Mouse (Mus musculus): ENCODE data around the gene Padi3. TPM values are rescaled to one million over a fixed set of nuclear protein-coding genes. Genes with fewer than 3 reads are reported as not detected.
A peak's percentile ranks its signal among the peaks of the same experiment; 100 is the strongest.

Padi3 gene
- polyA plus RNA-seq, 1 experiment = 0.47 TPM

DNA sequence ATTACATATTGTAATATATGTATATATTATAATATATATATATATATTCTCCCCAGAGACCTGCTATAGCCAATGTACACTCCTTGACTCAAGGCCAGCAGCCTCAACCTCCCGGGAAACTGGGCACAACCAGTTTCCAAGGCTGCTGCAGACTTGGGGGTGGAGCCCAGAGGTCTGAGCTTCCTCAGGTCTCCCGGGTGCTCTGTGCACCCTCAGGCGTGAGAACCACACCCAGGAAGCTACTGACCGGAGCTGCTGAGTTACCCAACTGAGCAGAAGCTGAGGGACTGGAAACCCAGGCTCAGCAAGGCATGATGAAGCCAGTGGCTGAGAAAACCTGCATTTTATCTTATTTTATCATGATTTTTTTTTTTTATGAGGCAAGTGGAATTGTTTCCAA is 39.4 kb downstream of the Padi3 start:
- Histone ChIP-seq H3K4me1 (ENCODE audit: control insufficient read depth, insufficient read depth, low read length) (peaks cover 16% of the 10 kb centered on the region), H3K4me3 (ENCODE audit: insufficient read depth, low read length) (no peak overlapping the region; the same call in 1 of the 2 replicates), H3K27ac (ENCODE audit: insufficient read depth, low read depth, low read length) (0 out of 2 replicates have a peak overlapping the region, but pooled peaks have one; percentile 22)
- no peak for TF ChIP-seq POLR2A (IDR thresholded peaks at IDR 0.05; ENCODE audit: borderline replicate concordance, low read depth, low read length)
- no peak for TF ChIP-seq CTCF (IDR thresholded peaks at IDR 0.05; ENCODE audit: low read depth, low read length)

DNA sequence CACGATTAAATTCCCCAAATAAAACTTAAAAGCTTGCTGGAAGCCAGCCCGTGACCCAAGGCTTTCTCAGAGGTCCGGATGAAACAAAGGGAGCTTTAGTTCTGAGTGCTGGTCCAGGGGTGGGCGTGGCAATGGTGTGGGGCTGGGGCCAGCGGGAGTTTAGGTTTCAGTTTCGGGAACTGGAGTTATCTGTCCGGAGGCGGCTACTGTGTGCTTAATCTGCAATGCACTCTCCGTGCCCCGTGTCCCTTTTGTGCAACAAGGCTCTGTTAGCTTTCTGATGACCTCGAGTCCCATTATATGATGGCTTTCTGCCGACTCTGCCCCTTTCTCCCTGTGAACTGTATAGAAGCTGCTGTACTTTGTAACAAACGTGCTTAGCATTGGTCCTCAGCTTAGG is 40.0 kb downstream of the Padi3 start:
- H3K4me3 ChIP-seq (ENCODE audit: insufficient read depth, low read length) = peak overlapping the region; percentile 40
- peaks cover 17% of the 10 kb centered on the region for H3K4me1 ChIP-seq (ENCODE audit: control insufficient read depth, insufficient read depth, low read length)
- no peak for TF ChIP-seq POLR2A (IDR thresholded peaks at IDR 0.05; ENCODE audit: borderline replicate concordance, low read depth, low read length)
- TF ChIP-seq CTCF (IDR thresholded peaks at IDR 0.05; ENCODE audit: low read depth, low read length) = no peak
- peak overlapping the region; percentile 16 for H3K27ac ChIP-seq (ENCODE audit: insufficient read depth, low read depth, low read length)

DNA sequence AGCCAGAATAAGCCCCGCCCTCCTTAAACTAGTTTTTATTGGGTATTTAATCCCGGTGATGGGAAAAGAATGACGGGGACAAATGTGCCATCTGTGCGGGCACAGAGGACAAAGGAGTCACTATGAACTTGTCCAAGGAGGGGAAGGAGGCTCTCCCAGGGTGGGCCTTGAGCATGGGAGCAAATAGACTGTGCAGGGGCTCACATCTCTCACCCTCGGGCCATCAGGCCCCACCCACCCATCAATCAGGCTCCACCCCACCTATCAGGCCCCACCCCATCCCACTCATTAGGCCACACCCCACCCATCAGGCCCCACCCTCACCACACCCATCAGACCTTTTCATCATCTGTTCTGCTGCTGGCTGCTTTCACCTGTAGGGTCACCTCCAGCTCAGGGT is 41.5 kb downstream of the Padi3 start:
- Histone ChIP-seq H3K4me1 (ENCODE audit: control insufficient read depth, insufficient read depth, low read length) (peaks cover 17% of the 10 kb centered on the region), H3K27ac (ENCODE audit: insufficient read depth, low read depth, low read length) (no peak overlapping the region), H3K4me3 (ENCODE audit: insufficient read depth, low read length) (no peak overlapping the region)
- no peak for TF ChIP-seq POLR2A (IDR thresholded peaks at IDR 0.05; ENCODE audit: borderline replicate concordance, low read depth, low read length)
- no peak for TF ChIP-seq CTCF (IDR thresholded peaks at IDR 0.05; ENCODE audit: low read depth, low read length)

- TF ChIP-seq POLR2A (IDR thresholded peaks at IDR 0.05; ENCODE audit: borderline replicate concordance, low read depth, low read length) = no peak
- TF ChIP-seq CTCF (IDR thresholded peaks at IDR 0.05; ENCODE audit: low read depth, low read length) = no peak
- Histone ChIP-seq H3K27ac (ENCODE audit: insufficient read depth, low read depth, low read length) (no peak overlapping the region), H3K4me1 (ENCODE audit: control insufficient read depth, insufficient read depth, low read length) (peaks cover 8% of the 10 kb centered on the region; the same call in 1 of the 2 replicates), H3K4me3 (ENCODE audit: insufficient read depth, low read length) (no peak overlapping the region)
Observed at GRCm38 (mm10) chr4:140765936-140766335, 44.5 kb downstream of the Padi3 start.

GRCm38 (mm10) chr4:140763158-140763557 is 47.3 kb downstream of the Padi3 start:
- TF ChIP-seq POLR2A (IDR thresholded peaks at IDR 0.05; ENCODE audit: borderline replicate concordance, low read depth, low read length) = no peak
- TF ChIP-seq CTCF (IDR thresholded peaks at IDR 0.05; ENCODE audit: low read depth, low read length) = peak; percentile 80
- Histone ChIP-seq H3K4me1 (ENCODE audit: control insufficient read depth, insufficient read depth, low read length) (0 out of 2 replicates have a peak, but pooled peaks cover 4% of the 10 kb centered on the region), H3K27ac (ENCODE audit: insufficient read depth, low read depth, low read length) (no peak overlapping the region), H3K4me3 (ENCODE audit: insufficient read depth, low read length) (no peak overlapping the region)

DNA sequence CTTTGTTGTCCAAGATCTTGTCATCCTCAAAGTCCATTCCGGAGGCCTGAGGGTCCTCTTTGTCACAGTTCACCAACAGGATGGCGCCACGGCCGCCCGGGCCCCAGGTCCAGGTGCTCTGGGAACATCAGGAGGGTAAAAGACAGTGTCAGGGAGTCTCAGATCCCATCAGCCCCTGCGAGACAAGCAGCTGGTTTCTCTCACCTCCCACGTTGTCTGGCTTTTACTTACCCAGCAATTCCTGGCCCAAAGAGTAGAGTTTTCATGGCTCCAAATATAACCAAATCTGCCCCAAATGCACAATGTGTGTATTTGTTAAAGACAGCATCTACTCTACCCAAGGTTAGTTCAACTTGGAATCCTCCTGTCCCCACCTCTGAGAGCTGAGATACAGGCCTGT is 48.8 kb downstream of the Padi3 start:
- 0 out of 2 replicates have a peak, but pooled peaks cover 2% of the 10 kb centered on the region for H3K4me1 ChIP-seq (ENCODE audit: control insufficient read depth, insufficient read depth, low read length)
- TF ChIP-seq CTCF (IDR thresholded peaks at IDR 0.05; ENCODE audit: low read depth, low read length) (no peak), POLR2A (IDR thresholded peaks at IDR 0.05; ENCODE audit: borderline replicate concordance, low read depth, low read length) (no peak)
- H3K4me3 ChIP-seq (ENCODE audit: insufficient read depth, low read length) = no peak overlapping the region
- no peak overlapping the region for H3K27ac ChIP-seq (ENCODE audit: insufficient read depth, low read depth, low read length)

GRCm38 (mm10) chr4:140755811-140756210 is 54.6 kb downstream of the Padi3 start:
- Histone ChIP-seq H3K27ac (ENCODE audit: insufficient read depth, low read depth, low read length) (no peak overlapping the region), H3K4me1 (ENCODE audit: control insufficient read depth, insufficient read depth, low read length) (no peaks in the 10 kb centered on the region), H3K4me3 (ENCODE audit: insufficient read depth, low read length) (no peak overlapping the region)
- TF ChIP-seq CTCF (IDR thresholded peaks at IDR 0.05; ENCODE audit: low read depth, low read length) = no peak
- no peak for TF ChIP-seq POLR2A (IDR thresholded peaks at IDR 0.05; ENCODE audit: borderline replicate concordance, low read depth, low read length)

DNA sequence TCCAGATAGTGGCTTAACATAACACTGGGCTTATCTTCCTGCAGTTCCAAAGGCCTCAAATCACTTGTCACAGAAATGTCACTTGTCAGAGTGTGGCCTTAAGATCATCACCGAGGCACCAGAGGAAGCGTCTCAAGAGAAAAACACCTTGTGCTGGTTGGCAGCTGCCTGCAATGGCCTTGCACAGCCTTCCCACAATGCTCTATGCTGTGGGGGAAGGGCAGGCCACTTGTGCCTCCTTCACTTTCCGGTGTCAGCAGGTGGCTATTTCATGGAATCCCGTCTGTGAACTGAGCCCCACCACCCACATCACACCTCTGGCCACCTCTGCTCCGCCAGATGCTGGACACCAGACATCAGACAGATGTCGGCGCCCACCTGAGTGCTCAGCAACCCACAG is 57.1 kb downstream of the Padi3 start:
- Histone ChIP-seq H3K27ac (ENCODE audit: insufficient read depth, low read depth, low read length) (no peak overlapping the region), H3K4me1 (ENCODE audit: control insufficient read depth, insufficient read depth, low read length) (no peaks in the 10 kb centered on the region)
- TF ChIP-seq POLR2A (IDR thresholded peaks at IDR 0.05; ENCODE audit: borderline replicate concordance, low read depth, low read length) (no peak), CTCF (IDR thresholded peaks at IDR 0.05; ENCODE audit: low read depth, low read length) (no peak)

DNA sequence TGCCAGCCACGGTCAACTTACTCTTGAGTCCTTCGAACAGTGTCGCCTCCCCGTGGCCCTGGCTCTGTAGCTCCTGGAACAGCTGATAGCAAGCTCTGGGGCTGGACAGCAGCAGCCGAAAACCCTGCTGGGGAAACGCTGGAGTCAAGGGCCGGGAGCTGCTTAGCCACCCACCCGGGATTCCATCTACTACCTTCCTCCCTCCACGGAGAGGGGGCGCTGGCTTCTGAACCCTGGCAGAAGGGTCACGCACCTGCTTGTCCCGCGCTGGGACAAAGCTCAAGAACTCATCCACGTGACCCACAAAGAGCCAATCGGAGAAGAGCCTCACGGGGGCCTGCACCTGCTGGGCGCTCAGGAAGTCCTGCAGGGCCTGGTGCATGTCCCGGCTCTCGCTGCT is 60.1 kb downstream of the Padi3 start:
- H3K4me3 ChIP-seq (ENCODE audit: insufficient read depth, low read length) = no peak overlapping the region
- TF ChIP-seq CTCF (IDR thresholded peaks at IDR 0.05; ENCODE audit: low read depth, low read length) (no peak), POLR2A (IDR thresholded peaks at IDR 0.05; ENCODE audit: borderline replicate concordance, low read depth, low read length) (no peak)
- H3K27ac ChIP-seq (ENCODE audit: insufficient read depth, low read depth, low read length) = no peak overlapping the region
- H3K4me1 ChIP-seq (ENCODE audit: control insufficient read depth, insufficient read depth, low read length) = no peaks in the 10 kb centered on the region

More for the DNA sequence above, 57.1 kb downstream of the Padi3 start:
- H3K4me3 ChIP-seq (ENCODE audit: insufficient read depth, low read length) = no peak overlapping the region

DNA sequence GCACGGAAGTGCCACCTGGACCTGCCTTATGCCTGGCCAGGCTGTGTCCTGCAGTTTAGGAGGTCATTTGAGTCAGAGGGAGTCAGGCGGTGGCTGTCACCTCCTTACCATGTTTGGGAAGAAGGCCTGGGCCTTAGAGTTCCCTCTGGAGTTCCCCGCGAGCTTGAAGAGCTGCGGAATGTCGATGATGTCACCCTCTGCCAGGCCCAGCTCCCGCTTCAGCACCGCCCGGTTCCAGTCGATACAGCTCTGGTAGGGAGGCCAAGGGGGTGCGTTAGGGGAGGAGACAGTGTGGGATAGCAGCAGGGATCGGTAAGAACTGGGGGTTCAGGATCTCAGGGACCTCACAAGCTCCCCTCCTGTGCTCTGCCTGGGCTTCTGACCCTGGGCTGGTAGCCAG is 62.5 kb downstream of the Padi3 start:
- no peak for TF ChIP-seq POLR2A (IDR thresholded peaks at IDR 0.05; ENCODE audit: borderline replicate concordance, low read depth, low read length)
- no peak for TF ChIP-seq CTCF (IDR thresholded peaks at IDR 0.05; ENCODE audit: low read depth, low read length)
- no peaks in the 10 kb centered on the region for H3K4me1 ChIP-seq (ENCODE audit: control insufficient read depth, insufficient read depth, low read length)
- no peak overlapping the region for H3K27ac ChIP-seq (ENCODE audit: insufficient read depth, low read depth, low read length)
- no peak overlapping the region for H3K4me3 ChIP-seq (ENCODE audit: insufficient read depth, low read length)

DNA sequence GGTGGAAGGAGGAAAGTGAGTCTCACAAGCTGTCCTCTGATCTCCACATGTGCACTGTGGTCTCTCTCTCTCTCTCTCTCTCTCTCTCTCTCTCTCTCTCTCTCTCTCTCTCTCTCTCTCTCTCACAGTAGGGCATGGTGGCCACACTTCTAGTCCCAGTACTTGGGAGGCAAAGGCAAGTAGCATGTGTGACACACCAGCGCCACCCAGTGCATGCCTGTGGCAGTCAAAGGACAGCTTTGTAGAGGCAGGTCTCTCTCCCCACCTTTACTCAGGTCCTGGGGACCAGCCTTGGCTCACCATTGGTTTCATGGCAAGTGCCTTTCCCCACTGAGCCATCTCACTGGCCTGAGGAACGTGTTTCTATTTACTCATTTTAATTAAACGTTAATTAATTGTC is 65.8 kb downstream of the Padi3 start:
- no peak overlapping the region for H3K4me3 ChIP-seq (ENCODE audit: insufficient read depth, low read length)
- peaks cover 3% of the 10 kb centered on the region; the same call in 1 of the 2 replicates for H3K4me1 ChIP-seq (ENCODE audit: control insufficient read depth, insufficient read depth, low read length)
- no peak overlapping the region for H3K27ac ChIP-seq (ENCODE audit: insufficient read depth, low read depth, low read length)
- TF ChIP-seq CTCF (IDR thresholded peaks at IDR 0.05; ENCODE audit: low read depth, low read length) (peak; percentile 68), POLR2A (IDR thresholded peaks at IDR 0.05; ENCODE audit: borderline replicate concordance, low read depth, low read length) (no peak)
